ENCODE assay signal across 8 mouse cellular contexts in genomic region chr12:108766866-108767265, GRCm38 (mm10). TPM values are rescaled to one million over a fixed set of nuclear protein-coding genes. Genes with fewer than 3 reads are reported as not detected.
DNase-seq lines count a peak whose midpoint lies in the region; ATAC-seq and TF ChIP-seq lines count a peak whose summit lies in the region.

No protein-coding gene starts in this region.

- H3K27ac ChIP-seq in heart, embryonic 16.5 days (ENCODE audit: low read length): peak overlapping the region; percentile 87; the same call in 1 of the 2 replicates
- peak overlapping the region; percentile 98 for H3K27ac ChIP-seq in thymus, adult 2 months (ENCODE audit: control insufficient read depth, insufficient read depth, low read length)
- peak overlapping the region; percentile 73 for H3K27ac ChIP-seq in liver, embryonic 16.5 days (ENCODE audit: low read length)
- no peak overlapping the region for H3K27ac ChIP-seq in layer of hippocampus, adult 2 months

- H3K9me3 ChIP-seq in heart, embryonic 16.5 days (replicated peaks; ENCODE audit: control insufficient read depth, low read length): no peaks in the 10 kb centered on the region
- no peaks in the 10 kb centered on the region for H3K9me3 ChIP-seq in liver, embryonic 16.5 days (replicated peaks; ENCODE audit: control insufficient read depth, low read length)

- TF ChIP-seq POLR2A in thymus, adult 2 months (IDR thresholded peaks at IDR 0.05; ENCODE audit: control insufficient read depth, extremely low read depth, insufficient read depth, low read length, poor library complexity): no peak

- TF ChIP-seq CTCF in thymus, adult 2 months (IDR thresholded peaks at IDR 0.05; ENCODE audit: borderline replicate concordance, control insufficient read depth, extremely low read depth, insufficient read depth, low read length, poor library complexity): no peak
- TF ChIP-seq CTCF in layer of hippocampus, adult 2 months (conservative IDR thresholded peaks at IDR 0.05): no peak

- peak overlapping the region; percentile 73 for H3K9ac ChIP-seq in heart, embryonic 16.5 days (ENCODE audit: low read length)
- H3K9ac ChIP-seq in liver, embryonic 16.5 days (ENCODE audit: low read depth, low read length): no peak overlapping the region

- 28% methylated on average over 7 of the region's 7 CpGs for WGBS in heart, embryonic 16.5 days
- WGBS in thymus, adult 2 months: 8% methylated on average over 7 of the region's 7 CpGs
- 10% methylated on average over 7 of the region's 7 CpGs for WGBS in liver, embryonic 16.5 days (ENCODE audit: insufficient replicate concordance)

- intact Hi-C loops in heart, postnatal 14 days (cut with DNase I): no loop called here

- H3K27me3 ChIP-seq in heart, embryonic 16.5 days (ENCODE audit: control insufficient read depth, insufficient read depth, low read length): no peaks in the 10 kb centered on the region
- no peaks in the 10 kb centered on the region for H3K27me3 ChIP-seq in thymus, adult 2 months (ENCODE audit: control insufficient read depth, insufficient read depth, low read length)
- no peaks in the 10 kb centered on the region; the same call in 1 of the 2 replicates for H3K27me3 ChIP-seq in liver, embryonic 16.5 days (ENCODE audit: control insufficient read depth, insufficient read depth, low read depth, low read length)

- no peak for ATAC-seq in heart, embryonic 16.5 days (replicated peaks; ENCODE audit: extremely low read depth, insufficient read depth, low FRiP score)
- ATAC-seq in liver, embryonic 16.5 days (ENCODE audit: low read depth): no peak
- ATAC-seq in monocyte, adult 5-6 weeks (replicated peaks; ENCODE audit: insufficient number of reproducible peaks, low FRiP score, low TSS enrichment, poor library complexity, severe bottlenecking): no peak

- peak overlapping the region; percentile 54 for H3K4me3 ChIP-seq in heart, embryonic 16.5 days (ENCODE audit: low read length)
- H3K4me3 ChIP-seq in thymus, adult 2 months (ENCODE audit: control insufficient read depth, insufficient read depth, low read length): no peak overlapping the region
- peak overlapping the region; percentile 53; the same call in 1 of the 2 replicates for H3K4me3 ChIP-seq in liver, embryonic 16.5 days (ENCODE audit: low read depth, low read length)
- no peak overlapping the region for H3K4me3 ChIP-seq in layer of hippocampus, adult 2 months

- H3K4me2 ChIP-seq in heart, embryonic 16.5 days (ENCODE audit: low read depth, low read length): peak overlapping the region; percentile 84
- peak overlapping the region; percentile 71 for H3K4me2 ChIP-seq in liver, embryonic 16.5 days (ENCODE audit: low read depth, low read length)

- DNase-seq in heart, postnatal 14 days: no peak
- DNase-seq in thymus, adult 2 months: no peak
- no peak for DNase-seq in thymus, postnatal 10 days (ENCODE audit: low spot score in 2 of 2)
- DNase-seq in ovary, postnatal 36 days (ENCODE audit: low spot score): no peak
- DNase-seq in layer of hippocampus, adult 2 months (ENCODE audit: low spot score in 2 of 2): no peak

- H3K4me1 ChIP-seq in heart, embryonic 16.5 days (ENCODE audit: control insufficient read depth, insufficient read depth, low read length): peaks cover 17% of the 10 kb centered on the region
- H3K4me1 ChIP-seq in thymus, adult 2 months (replicated peaks; ENCODE audit: control insufficient read depth, insufficient read depth, low read length): peaks cover 29% of the 10 kb centered on the region
- H3K4me1 ChIP-seq in liver, embryonic 16.5 days (ENCODE audit: control insufficient read depth, low read depth, low read length): peaks cover 46% of the 10 kb centered on the region

- no peaks in the 10 kb centered on the region for H3K36me3 ChIP-seq in heart, embryonic 16.5 days (ENCODE audit: control insufficient read depth, insufficient read depth)
- no peaks in the 10 kb centered on the region for H3K36me3 ChIP-seq in thymus, adult 2 months (ENCODE audit: control insufficient read depth, insufficient read depth, low read length)
- no peaks in the 10 kb centered on the region for H3K36me3 ChIP-seq in liver, embryonic 16.5 days (ENCODE audit: control insufficient read depth, insufficient read depth)

RNA-seq across cellular contexts. Expression of gene Yy1, which starts 25.9 kb away (rescaled TPM):
- 11.7 and 12.5 TPM in 2 replicates for polyA plus RNA-seq in heart, embryonic 16.5 days (2015; fragmentation: Nextera tagmentation; extraction: Ambion mirVana)
- 10 to 100 TPM; 39.3 to 41.4 TPM for total RNA-seq in heart, postnatal 14 days (2021)
- 37.8 and 48.3 TPM in 2 replicates for polyA plus RNA-seq in thymus, adult 2 months (2012; rRNA removed)
- polyA plus RNA-seq in liver, embryonic 16.5 days (2015; fragmentation: Nextera tagmentation; extraction: Ambion mirVana): 6.6 and 8.2 TPM in 2 replicates
- 10 to 100 TPM; 45.0 to 53.7 TPM for total RNA-seq in layer of hippocampus, adult 2 months (2021)
- total RNA-seq in monocyte, adult 5-6 weeks (2017): 51.4 to 60.9 TPM (median 60.3 TPM) in 3 replicates

Comparison
In these comparisons a context has a peak if more than half of its experiments do, and no peak if none do; other contexts are left out.
1. H3K4me3 ChIP-seq: peak in heart, embryonic 16.5 days (single experiment) and liver, embryonic 16.5 days (single experiment); none in thymus, adult 2 months (single experiment) and layer of hippocampus, adult 2 months (single experiment).